Mouse (Mus musculus) CH12.LX (cell line): ENCODE measurements around the gene Arl5c. TPM values are rescaled to one million over a fixed set of nuclear protein-coding genes. Genes with fewer than 3 reads are reported as not detected.

Experiments
- DNase-seq: peaks from one replicate; pipeline ENCODE4 v3.0.0-alpha.2; 2013; ENCODE audit errors: extremely low read depth
- H3K27ac ChIP-seq: 2 replicates; pipeline ENCODE4 v1.5.1; 2012; ENCODE audit warnings: low read depth, mild to moderate bottlenecking, control low read depth, moderate library complexity; ENCODE audit not compliant: insufficient read depth
- H3K27me3 ChIP-seq: replicated peaks from 2 replicates; pipeline ENCODE3; 2012; ENCODE audit warnings: inconsistent platforms
- H3K36me3 ChIP-seq, 2 experiments: replicated peaks in 1 of 2; 2 replicates each; pipeline versions ENCODE3 to v1.6.1; 2012; ENCODE audit warnings: inconsistent platforms in 1 of 2, low read length in 1 of 2, mild to moderate bottlenecking in 1 of 2, mixed read lengths in 1 of 2, moderate library complexity in 1 of 2; ENCODE audit not compliant: control insufficient read depth in 1 of 2, insufficient read depth in 1 of 2
- H3K4me1 ChIP-seq, 2 experiments: 2 replicates each; pipeline ENCODE4 v1.6.1; 2012; ENCODE audit warnings: inconsistent platforms in 1 of 2, moderate library complexity in 1 of 2; ENCODE audit not compliant: insufficient read depth in 2 of 2, control insufficient read depth in 1 of 2
- H3K4me2 ChIP-seq: 2 replicates; pipeline ENCODE4 v1.6.1; 2012; ENCODE audit warnings: low read depth, mild to moderate bottlenecking, control low read depth; ENCODE audit not compliant: poor library complexity, insufficient read depth, severe bottlenecking
- H3K4me3 ChIP-seq, 3 experiments: fragments of 150-350 bp in 1 of 3; sonication (generic) in 1 of 3; replicated peaks in 1 of 3; 2 replicates each; pipeline versions ENCODE3 to v1.5.1; 2011 to 2012; ENCODE audit warnings: low read depth in 2 of 3, low read length in 2 of 3, mild to moderate bottlenecking in 2 of 3, moderate library complexity in 2 of 3, control low read depth in 1 of 3, improper control_type of control experiment in 1 of 3, inconsistent platforms in 1 of 3, mixed read lengths in 1 of 3; ENCODE audit not compliant: poor library complexity in 1 of 3
- H3K79me2 ChIP-seq: replicated peaks from 2 replicates; pipeline ENCODE4 v1.6.1; 2012; ENCODE audit warnings: mild to moderate bottlenecking, moderate library complexity; ENCODE audit not compliant: control insufficient read depth, poor library complexity, insufficient read depth, severe bottlenecking; ENCODE audit errors: extremely low read depth
- H3K9ac ChIP-seq: 2 replicates; pipeline ENCODE4 v1.6.1; 2012; ENCODE audit warnings: low read depth, mild to moderate bottlenecking, control low read depth, moderate library complexity; ENCODE audit not compliant: insufficient read depth
- H3K9me3 ChIP-seq: replicated peaks from 2 replicates; pipeline ENCODE3; 2012; ENCODE audit warnings: low read length, inconsistent platforms, mixed read lengths
- BHLHE40 ChIP-seq: IDR thresholded peaks from 2 replicates; pipeline ENCODE4 v1.6.1; 2011; ENCODE audit warnings: mild to moderate bottlenecking, low read depth, low read length, improper control_type of control experiment
- CHD1 ChIP-seq: IDR thresholded peaks from 2 replicates; pipeline ENCODE4 v1.6.1; 2012; ENCODE audit warnings: low read depth, low read length, improper control_type of control experiment, inconsistent platforms
- CTCF ChIP-seq, 2 experiments: IDR thresholded peaks in 1 of 2; conservative IDR thresholded peaks in 1 of 2; 2 replicates each; pipeline ENCODE4 v1.5.1; 2011 to 2012; ENCODE audit warnings: low read depth in 2 of 2, low read length in 2 of 2, improper control_type of control experiment in 1 of 2, inconsistent platforms in 1 of 2, mild to moderate bottlenecking in 1 of 2, moderate library complexity in 1 of 2
- ELF1 ChIP-seq: IDR thresholded peaks from 2 replicates; pipeline ENCODE4 v1.6.1; 2014; ENCODE audit warnings: low read depth, mild to moderate bottlenecking, inconsistent platforms, low read length, improper control_type of control experiment
- ETS1 ChIP-seq: conservative IDR thresholded peaks from 2 replicates; pipeline ENCODE4 v1.6.1; 2012; ENCODE audit warnings: low read depth, mild to moderate bottlenecking, inconsistent platforms, low read length, improper control_type of control experiment, moderate library complexity
- GABPA ChIP-seq: IDR thresholded peaks from 2 replicates; pipeline ENCODE4 v1.6.1; 2012; ENCODE audit warnings: low read depth, low read length, improper control_type of control experiment, inconsistent platforms; ENCODE audit not compliant: insufficient replicate concordance
- JUN ChIP-seq: IDR thresholded peaks from 2 replicates; pipeline ENCODE4 v1.6.1; 2011; ENCODE audit warnings: low read depth, mild to moderate bottlenecking, low read length, improper control_type of control experiment, moderate library complexity; ENCODE audit not compliant: insufficient read depth
- MAFK ChIP-seq: IDR thresholded peaks from 2 replicates; pipeline ENCODE4 v1.6.1; 2011; ENCODE audit warnings: low read length, improper control_type of control experiment; ENCODE audit not compliant: insufficient replicate concordance
- MAZ ChIP-seq: IDR thresholded peaks from 2 replicates; pipeline ENCODE4 v1.6.1; 2012; ENCODE audit warnings: low read depth, mild to moderate bottlenecking, inconsistent platforms, low read length, improper control_type of control experiment, moderate library complexity
- MEF2A ChIP-seq: IDR thresholded peaks from 2 replicates; pipeline ENCODE4 v1.6.1; 2014; ENCODE audit warnings: low read depth, mild to moderate bottlenecking, inconsistent platforms, low read length, improper control_type of control experiment, borderline replicate concordance
- SMC3 ChIP-seq: IDR thresholded peaks from 2 replicates; pipeline ENCODE4 v1.6.1; 2011; ENCODE audit warnings: low read depth, low read length, improper control_type of control experiment
- UBTF ChIP-seq: IDR thresholded peaks from 2 replicates; pipeline ENCODE4 v1.6.1; 2012; ENCODE audit warnings: low read depth, mild to moderate bottlenecking, inconsistent platforms, low read length, improper control_type of control experiment, moderate library complexity
- USF1 ChIP-seq: IDR thresholded peaks from 2 replicates; pipeline ENCODE4 v1.6.1; 2014; ENCODE audit warnings: low read depth, mild to moderate bottlenecking, inconsistent platforms, low read length, improper control_type of control experiment
- USF2 ChIP-seq: conservative IDR thresholded peaks from 2 replicates; pipeline ENCODE4 v1.6.1; 2011; ENCODE audit warnings: low read depth, low read length, improper control_type of control experiment
- ZC3H11A ChIP-seq: IDR thresholded peaks from 2 replicates; pipeline ENCODE4 v1.6.1; 2012; ENCODE audit warnings: low read depth, mild to moderate bottlenecking, inconsistent platforms, low read length, improper control_type of control experiment
- ZKSCAN1 ChIP-seq: IDR thresholded peaks from 2 replicates; pipeline ENCODE4 v1.6.1; 2012; ENCODE audit warnings: low read depth, inconsistent platforms, low read length, improper control_type of control experiment, borderline replicate concordance
- ZNF384 ChIP-seq: IDR thresholded peaks from 2 replicates; pipeline ENCODE4 v1.6.1; 2012; ENCODE audit warnings: low read depth, low read length, improper control_type of control experiment, inconsistent platforms
- dilution Hi-C: fragments of 300-500 bp; cut with MboI; formaldehyde crosslinking; loops from 2 replicates; pipeline ENCODE4 v1.14.3; 2020; ENCODE audit warnings: low sequenced_read_pairs; ENCODE audit not compliant: extremely low pct_unique_long_range_greater_than_20kb, extremely low pct_ligation_motif_present
- in situ Hi-C: fragments of 300-500 bp; cut with MboI; formaldehyde crosslinking; loops from 3 replicates; pipeline ENCODE4 v1.14.3; 2019; ENCODE audit warnings: low sequenced_read_pairs, low pct_ligation_motif_present, low pct_unique_long_range_greater_than_20kb, mixed read lengths
- polyA plus RNA-seq: library from polyadenylated mRNA; unstranded; fragments of >175 nt; gene quantifications from 2 replicates; pipeline ENCODE4 v1.2.1, GENCODE M21; 2012; ENCODE audit warnings: low read depth; ENCODE audit not compliant: insufficient read length
- total RNA-seq, 2 experiments: library from RNA; depleted of rRNA; stranded (reverse); fragments of 300-350 nt in 1 of 2; fragments of >200 nt in 1 of 2; gene quantifications; 2 replicates each; pipeline ENCODE4 v1.2.3; 2012 to 2014

The Arl5c gene
- total and polyA plus RNA-seq, 3 experiments: 28.5 to 45.5 (median 32.2) TPM

- TF ChIP-seq ETS1: no peak
- TF ChIP-seq SMC3: no peak
- TF ChIP-seq BHLHE40: no peak
- TF ChIP-seq MAZ: no peak
- no peak for TF ChIP-seq MEF2A
- TF ChIP-seq ZC3H11A: no peak
- TF ChIP-seq USF2: no peak
- no peak for TF ChIP-seq UBTF
- TF ChIP-seq USF1: no peak
- no peak for TF ChIP-seq ELF1
- TF ChIP-seq CHD1: no peak
- in situ Hi-C loops (loop anchor here (5.0 kb wide), 2 partner anchors 34 to 56 kb away; no protein-coding TSS in a partner anchor), dilution Hi-C loops (no loop called here)
- peaks cover 23% of the 10 kb centered on the region for H3K79me2 ChIP-seq
- H3K27me3 ChIP-seq: peaks cover 11% of the 10 kb centered on the region
- no peak for DNase-seq
- peak overlapping the region; percentile 94 for H3K9ac ChIP-seq
- peak overlapping the region; percentile 64 for H3K4me2 ChIP-seq
- peak overlapping the region; percentile 22; the same call in 1 of the 2 replicates for H3K27ac ChIP-seq
- peaks cover 31 to 34% of the 10 kb centered on the region in 2 experiments for H3K36me3 ChIP-seq
- H3K9me3 ChIP-seq: no peaks in the 10 kb centered on the region
- H3K4me1 ChIP-seq: peaks cover 16 to 51% of the 10 kb centered on the region in 2 experiments
- peak overlapping the region; percentile 55 to 98 (median 92) for H3K4me3 ChIP-seq
Measured at GRCm38 (mm10) chr11:98026248-98026569, 30.2 kb upstream of the Arl5c start.

DNA sequence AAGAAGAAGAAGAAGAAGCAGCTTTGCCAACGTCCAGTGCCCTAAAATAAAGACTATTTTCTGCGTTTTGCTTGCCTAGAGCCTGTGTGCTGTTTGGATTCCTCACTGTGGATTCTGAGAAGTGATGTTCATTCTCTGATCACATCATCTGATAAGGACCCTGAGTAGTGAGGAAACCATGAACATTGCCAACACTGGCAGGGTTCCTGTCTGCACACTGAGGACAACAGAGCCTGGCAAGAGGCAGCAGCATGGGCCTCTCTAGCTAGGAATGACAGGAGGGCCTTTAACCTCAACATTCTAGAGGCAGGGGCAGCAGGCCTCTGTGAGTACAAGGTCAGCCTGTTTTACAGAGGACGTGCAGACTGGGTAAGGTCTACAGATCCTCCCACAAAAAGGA lies 28.5 kb upstream of the Arl5c start:
- Histone ChIP-seq H3K4me2 (no peak overlapping the region), H3K27me3 (peaks cover 22% of the 10 kb centered on the region), H3K9me3 (no peaks in the 10 kb centered on the region), H3K4me3 (no peak overlapping the region)
- TF ChIP-seq MAFK (no peak), SMC3 (no peak), CTCF (conservative IDR thresholded peaks at IDR 0.05 in 1 of 2, IDR thresholded peaks at IDR 0.05 in 1 of 2; ENCODE audit: low read depth in 2 of 2, low read length in 2 of 2) (no peak), JUN (no peak), CHD1 (no peak), BHLHE40 (no peak), MEF2A (no peak), ZKSCAN1 (no peak), ZNF384 (no peak), GABPA (no peak)
- TF ChIP-seq, all 38 proteins: peak for 0
- Histone ChIP-seq H3K36me3 (peaks cover 15 to 18% of the 10 kb centered on the region in 2 experiments), H3K79me2 (peaks cover 23% of the 10 kb centered on the region), H3K27ac (no peak overlapping the region), H3K9ac (no peak overlapping the region), H3K4me1 (peaks cover 20 to 59% of the 10 kb centered on the region in 2 experiments)
- DNase-seq: no peak
- in situ Hi-C loops (no loop called here), dilution Hi-C loops (no loop called here)
